Mouse (Mus musculus) thymus, adult 2 months (tissue): ENCODE data around the gene Sirpa.

Source experiments
- CTCF ChIP-seq: fragments of 200-500 bp; IDR thresholded peaks from 2 replicates; pipeline ENCODE4 v1.5.1; 2012; ENCODE audit warnings: mild to moderate bottlenecking, control low read depth, low read length, moderate library complexity, borderline replicate concordance; ENCODE audit not compliant: control insufficient read depth, poor library complexity, insufficient read depth; ENCODE audit errors: extremely low read depth
- POLR2A ChIP-seq: fragments of 200-500 bp; IDR thresholded peaks from 2 replicates; pipeline ENCODE4 v1.6.1; 2012; ENCODE audit warnings: mild to moderate bottlenecking, low read length, control low read depth, moderate library complexity; ENCODE audit not compliant: control insufficient read depth, poor library complexity, insufficient read depth; ENCODE audit errors: extremely low read depth

GRCm38 (mm10) chr2:129624246-129624918, 31.7 kb downstream of the Sirpa start:
- TF ChIP-seq CTCF, result no peak
- TF ChIP-seq POLR2A, result no peak
